Mouse (Mus musculus): ENCODE measurements around the gene Spryd4.

DNA sequence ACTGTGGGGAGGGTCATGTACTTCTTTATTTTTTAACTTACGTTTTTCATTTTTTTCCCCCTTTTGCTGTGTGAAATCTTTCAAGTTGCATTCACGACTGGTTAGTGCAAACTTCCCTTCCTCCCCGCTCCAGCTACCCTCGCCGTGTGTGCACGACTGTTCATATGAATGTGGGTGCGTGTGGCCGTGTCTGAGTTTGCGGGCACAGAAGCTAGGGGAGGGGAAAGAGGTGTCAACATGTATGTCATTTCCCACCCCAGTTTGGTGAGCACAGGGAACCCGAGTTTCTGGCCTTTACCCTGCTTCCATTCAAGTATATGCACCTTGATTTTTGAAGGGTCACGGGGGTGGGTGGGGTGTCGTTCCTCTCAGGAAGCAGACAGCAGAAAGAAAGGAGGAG is 19.0 kb upstream of the Spryd4 start:
- TF ChIP-seq CTCF (IDR thresholded peaks at IDR 0.05; ENCODE audit: insufficient read depth, low read depth, low read length) (no peak), POLR2A (IDR thresholded peaks at IDR 0.05; ENCODE audit: insufficient read depth, low read depth, low read length) (no peak)
